Mouse (Mus musculus): ENCODE measurements at regions not wholly inside any gene's neighbourhood (a gene's known extent, or its start where the extent isn't known, plus 50 kb on each side); places are given as distances from the start of the nearest gene placed in this dataset.

GRCm38 (mm10) chrX:49387439-49387838, 76.3 kb upstream of the Arhgap36 start:
- DNase-seq (ENCODE audit: extremely low read depth, low read depth), result no peak

GRCm38 (mm10) chrX:49377067-49377466, 86.7 kb upstream of the Arhgap36 start:
- DNase-seq (ENCODE audit: extremely low read depth, low read depth), result no peak

DNA sequence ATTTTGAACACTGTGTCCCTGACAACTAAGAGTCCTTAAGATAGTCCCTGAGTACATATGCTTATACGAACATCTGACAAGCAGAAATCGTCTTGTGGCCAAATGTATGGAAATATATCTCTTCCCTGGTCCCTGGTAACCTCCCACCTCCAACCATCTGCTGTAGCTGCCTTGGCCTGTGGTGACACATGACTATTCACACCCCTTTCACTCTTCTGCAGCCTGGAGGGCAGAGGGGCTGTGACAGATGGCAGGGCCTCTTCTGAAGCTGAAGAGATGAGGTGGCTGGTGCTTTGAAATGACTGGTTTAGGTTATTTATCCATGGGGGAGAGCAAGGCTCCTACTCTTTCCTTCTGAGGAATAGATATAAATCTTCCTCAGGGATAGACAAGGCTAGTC, 82.3 kb upstream of the Enox2 start:
- DNase-seq (ENCODE audit: extremely low read depth, low read depth), result no peak

DNA sequence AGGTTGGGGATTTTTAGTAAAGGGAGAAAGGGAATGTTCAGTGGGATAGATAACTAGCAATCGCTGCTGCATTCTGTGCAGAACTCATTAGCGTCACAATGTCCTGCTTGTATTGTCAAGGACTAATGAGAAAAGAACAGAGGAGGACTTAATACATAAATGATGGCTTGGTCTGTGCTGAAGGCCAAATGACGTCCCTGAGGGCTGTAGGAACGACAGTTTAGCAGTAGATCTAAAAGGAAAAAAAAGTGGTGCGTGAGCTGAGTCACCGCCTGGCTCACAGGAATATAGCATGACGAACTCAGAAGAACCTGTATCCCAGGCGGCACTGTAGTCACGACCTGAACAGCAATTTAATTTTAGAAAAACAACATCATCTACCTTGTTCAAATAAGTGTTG, 81.3 kb upstream of the Enox2 start:
- DNase-seq (ENCODE audit: extremely low read depth, low read depth), result no peak

GRCm38 (mm10) chrX:49346451-49346850, 58.4 kb upstream of the Enox2 start:
- peak; percentile 1 for DNase-seq (ENCODE audit: extremely low read depth, low read depth)

Data from MEL-GATA-1-ER (cell line).